Mouse (Mus musculus) thymus, adult 2 months (tissue): ENCODE measurements around the gene Ppp1r10. TPM values are rescaled to one million over a fixed set of nuclear protein-coding genes. Genes with fewer than 3 reads are reported as not detected.

ENCODE experiments used
- DNase-seq: peaks from one replicate; pipeline ENCODE4 v3.0.0; 2021
- H3K27ac ChIP-seq: fragments of 200-500 bp; 2 replicates; pipeline ENCODE4 v1.5.1; 2012; ENCODE audit warnings: low read length, control low read depth; ENCODE audit not compliant: control insufficient read depth, insufficient read depth
- H3K27me3 ChIP-seq: fragments of 200-500 bp; 2 replicates; pipeline ENCODE4 v1.6.1; 2012; ENCODE audit warnings: mild to moderate bottlenecking, low read length, moderate library complexity, mixed read lengths; ENCODE audit not compliant: control insufficient read depth, insufficient read depth
- H3K36me3 ChIP-seq: fragments of 200-500 bp; 2 replicates; pipeline ENCODE4 v1.6.1; 2012; ENCODE audit warnings: mild to moderate bottlenecking, low read length, moderate library complexity; ENCODE audit not compliant: control insufficient read depth, insufficient read depth
- H3K4me1 ChIP-seq: fragments of 200-500 bp; replicated peaks from 2 replicates; pipeline ENCODE4 v1.6.1; 2012; ENCODE audit warnings: low read length; ENCODE audit not compliant: control insufficient read depth, insufficient read depth
- H3K4me3 ChIP-seq: fragments of 200-500 bp; 2 replicates; pipeline ENCODE4 v1.5.1; 2012; ENCODE audit warnings: mild to moderate bottlenecking, low read length, control low read depth, moderate library complexity; ENCODE audit not compliant: control insufficient read depth, insufficient read depth
- CTCF ChIP-seq: fragments of 200-500 bp; IDR thresholded peaks from 2 replicates; pipeline ENCODE4 v1.5.1; 2012; ENCODE audit warnings: mild to moderate bottlenecking, control low read depth, low read length, moderate library complexity, borderline replicate concordance; ENCODE audit not compliant: control insufficient read depth, poor library complexity, insufficient read depth; ENCODE audit errors: extremely low read depth
- POLR2A ChIP-seq: fragments of 200-500 bp; IDR thresholded peaks from 2 replicates; pipeline ENCODE4 v1.6.1; 2012; ENCODE audit warnings: mild to moderate bottlenecking, low read length, control low read depth, moderate library complexity; ENCODE audit not compliant: control insufficient read depth, poor library complexity, insufficient read depth; ENCODE audit errors: extremely low read depth
- WGBS: fragments of 180-500 bp; shearing (Covaris S2); methylation state at CpG from one replicate; pipeline ENCODE4 v1.1.7; 2018; 5-methylcytosine and 5-hydroxymethylcytosine counted together
- polyA plus RNA-seq: library from polyadenylated mRNA; depleted of rRNA; stranded (reverse); fragments of >200 nt; gene quantifications from 2 replicates; pipeline ENCODE4 v1.2.3, GENCODE M21; 2012

Ppp1r10 gene
- polyA plus RNA-seq, 1 experiment: 63.0 TPM

DNA sequence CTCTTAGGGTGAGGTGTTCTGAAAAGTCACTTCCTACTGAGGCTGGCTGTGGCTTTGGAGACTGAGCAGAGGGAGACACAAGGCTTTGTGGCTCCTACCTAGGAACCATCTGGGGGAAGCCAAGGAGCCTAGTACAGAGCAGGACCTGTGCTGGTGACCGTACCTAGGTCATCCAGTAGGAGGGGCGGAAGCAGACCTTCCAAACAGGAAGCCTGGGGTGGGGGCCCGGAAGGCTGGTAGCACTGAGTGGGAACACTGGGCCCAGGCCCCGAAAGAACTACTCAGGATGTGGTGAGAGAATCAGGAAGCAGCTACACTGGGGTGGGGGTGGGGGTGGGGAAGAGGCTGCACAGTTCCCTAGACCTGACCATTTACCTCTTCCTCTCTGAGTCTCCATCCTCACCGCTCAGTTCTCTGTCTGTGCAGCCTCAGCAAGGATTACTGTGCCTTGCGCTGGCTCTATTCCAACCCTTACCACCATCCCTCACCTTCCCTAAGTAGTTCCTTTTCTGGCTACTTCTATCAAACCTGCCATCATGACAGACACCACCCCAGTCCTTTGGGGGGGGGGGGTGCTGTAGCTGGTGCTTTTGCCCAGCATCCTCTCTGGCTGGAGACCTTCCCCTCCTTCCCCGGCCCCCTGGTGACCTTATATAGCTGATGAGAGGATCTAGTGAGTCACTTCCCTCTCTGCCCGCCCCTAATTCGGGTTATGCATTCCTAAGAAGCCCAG is 45.9 kb upstream of the Ppp1r10 start:
- Histone ChIP-seq H3K27ac (peak overlapping the region; percentile 88), H3K4me3 (peak overlapping the region; percentile 96), H3K36me3 (peaks cover 14% of the 10 kb centered on the region), H3K27me3 (no peaks in the 10 kb centered on the region), H3K4me1 (peaks cover 39% of the 10 kb centered on the region)
- no peak for TF ChIP-seq POLR2A
- no peak; the same call in 1 of the 2 replicates for TF ChIP-seq CTCF
- WGBS: 3% methylated on average over 9 of the region's 9 CpGs
- DNase-seq: peak; percentile 85

DNA sequence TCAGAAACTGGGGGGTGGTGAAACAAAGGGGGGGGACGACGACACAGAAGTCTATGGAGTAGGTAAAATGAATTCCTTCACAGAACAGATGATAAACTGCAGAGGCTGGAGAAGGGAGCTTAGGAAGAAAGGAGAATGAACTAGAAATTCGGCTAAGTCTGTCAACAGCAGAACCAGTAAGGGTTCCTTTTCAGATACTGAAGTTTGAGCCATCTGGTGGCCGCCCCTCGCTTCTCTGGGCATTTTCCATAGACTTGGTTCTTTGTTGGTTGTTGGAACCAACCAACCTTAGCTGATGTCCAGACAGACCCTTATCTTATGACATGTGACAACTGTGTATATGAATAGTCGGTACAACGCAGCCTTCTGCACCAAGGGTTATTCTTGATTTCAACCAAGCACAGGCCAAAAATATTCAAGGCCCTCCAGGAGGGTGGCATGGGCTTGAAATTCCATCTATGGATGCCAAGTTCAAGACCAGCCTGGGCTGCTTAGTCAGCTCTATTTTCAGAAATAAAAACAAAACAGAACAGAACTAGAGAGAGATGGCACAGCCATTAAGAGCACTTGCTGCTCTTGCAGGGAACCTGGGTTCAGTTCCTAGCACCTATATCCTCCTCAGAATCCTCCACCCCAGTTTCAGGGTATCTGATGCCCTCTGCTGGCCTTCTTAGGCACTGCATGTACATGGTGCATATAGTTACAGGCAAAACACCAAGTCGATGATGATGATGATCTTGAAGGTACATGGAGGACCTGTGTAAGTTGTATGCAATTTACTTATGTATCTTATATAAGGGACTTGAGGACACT is 45.1 kb upstream of the Ppp1r10 start:
- no peaks in the 10 kb centered on the region for H3K27me3 ChIP-seq
- DNase-seq: peak; percentile 49
- H3K4me1 ChIP-seq: peaks cover 34% of the 10 kb centered on the region
- no peak for TF ChIP-seq POLR2A
- TF ChIP-seq CTCF: no peak
- 38% methylated on average over 8 of the region's 8 CpGs for WGBS
- H3K4me3 ChIP-seq: peak overlapping the region; percentile 96
- H3K36me3 ChIP-seq: peaks cover 18% of the 10 kb centered on the region
- peak overlapping the region; percentile 88 for H3K27ac ChIP-seq

- H3K4me1 ChIP-seq: peaks cover 17% of the 10 kb centered on the region
- H3K27ac ChIP-seq: peak overlapping the region; percentile 14; the same call in 1 of the 2 replicates
Observed at GRCm38 (mm10) chr17:35873774-35874519, 42.3 kb upstream of the Ppp1r10 start.

DNA sequence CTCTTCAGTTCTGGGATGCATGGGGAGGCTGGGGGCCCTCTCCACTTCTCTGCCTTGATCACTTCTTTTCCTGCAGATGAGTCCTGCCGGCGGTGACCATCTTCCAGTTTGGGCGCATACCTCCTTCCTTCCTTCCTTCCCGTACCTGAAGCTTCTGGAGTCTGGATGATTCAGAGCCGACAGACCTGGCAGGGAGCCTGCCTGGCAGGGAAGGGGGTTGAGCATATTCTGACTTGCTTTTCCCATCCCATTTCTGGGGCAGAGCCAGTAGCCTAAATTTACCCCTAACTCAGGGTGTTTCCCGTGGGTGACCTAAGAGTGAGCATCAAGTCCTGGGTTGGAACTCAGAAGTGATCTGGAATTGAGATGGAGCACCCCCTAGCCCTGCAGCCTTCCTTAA is 41.5 kb upstream of the Ppp1r10 start:
- Histone ChIP-seq H3K27ac (no peak overlapping the region), H3K4me3 (no peak overlapping the region), H3K36me3 (peaks cover 21% of the 10 kb centered on the region), H3K4me1 (peaks cover 19% of the 10 kb centered on the region), H3K27me3 (no peaks in the 10 kb centered on the region)
- TF ChIP-seq POLR2A (no peak), CTCF (no peak)
- no peak for DNase-seq
- 93% methylated on average over 6 of the region's 6 CpGs for WGBS

More at GRCm38 (mm10) chr17:35873774-35874519, 42.3 kb upstream of the Ppp1r10 start:
- H3K36me3 ChIP-seq: peaks cover 21% of the 10 kb centered on the region
- H3K4me3 ChIP-seq: no peak overlapping the region
- TF ChIP-seq CTCF: peak; percentile 90
- TF ChIP-seq POLR2A: 0 out of 2 replicates have a peak, but pooled peaks have one; percentile 22
- WGBS: 40% methylated on average over 21 of the region's 21 CpGs
- DNase-seq: peak; percentile 89
- no peaks in the 10 kb centered on the region for H3K27me3 ChIP-seq

DNA sequence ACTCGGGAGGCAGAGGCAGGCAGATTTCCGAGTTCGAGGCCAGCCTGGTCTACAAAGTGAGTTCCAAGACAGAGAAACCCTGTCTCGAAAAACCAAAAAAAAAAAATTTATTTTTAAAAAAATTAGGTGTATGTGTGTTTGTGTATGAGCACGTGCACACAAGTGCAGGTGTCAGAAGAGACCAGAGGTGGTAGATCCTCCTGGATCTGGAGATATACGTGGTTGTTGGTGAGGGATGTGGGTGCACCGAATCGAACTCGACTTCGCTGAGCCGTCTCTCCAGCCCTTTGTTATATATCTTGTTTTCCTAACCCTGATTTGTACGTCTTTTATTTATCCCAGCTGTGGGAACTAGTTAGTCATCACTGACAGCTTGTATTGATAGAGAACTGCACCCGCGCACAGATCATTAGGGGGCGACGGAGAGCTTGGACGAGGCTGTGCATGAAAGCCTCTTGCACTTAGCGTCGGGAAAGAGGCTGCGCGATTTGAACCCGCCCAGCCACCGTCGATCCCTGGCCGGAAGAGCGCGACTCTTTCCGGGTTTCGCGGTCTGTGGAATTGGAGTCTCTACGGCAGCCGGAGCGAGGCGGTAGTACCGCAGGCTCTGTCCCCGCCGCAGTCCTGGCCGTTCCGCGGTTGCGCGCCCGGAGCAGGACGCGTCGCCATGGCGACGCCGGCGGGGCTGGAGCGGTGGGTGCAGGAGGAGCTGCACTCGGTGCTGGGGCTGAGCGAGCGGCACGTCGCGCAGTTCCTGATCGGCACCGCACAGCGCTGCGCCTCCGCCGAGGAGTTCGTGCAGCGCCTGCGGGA is 36.8 kb upstream of the Ppp1r10 start, which contains the start of gene Dhx16:
Gene Dhx16 (plus strand): TSS at position 575 of the 813 bp plus-strand sequence.
- Histone ChIP-seq H3K36me3 (peaks cover 34% of the 10 kb centered on the region), H3K27ac (no peak within 1 kb of the TSS), H3K4me1 (peaks cover 7% of the 10 kb centered on the region), H3K27me3 (no peaks in the 10 kb centered on the region), H3K4me3 (peak within 1 kb of the TSS; percentile 72)
- 0 out of 2 replicates have a peak, but pooled peaks have one; percentile 31 for TF ChIP-seq POLR2A
- TF ChIP-seq CTCF: peak; percentile 60; the same call in 1 of the 2 replicates
- peak; percentile 97 for DNase-seq
- 6% methylated on average over 66 of the region's 66 CpGs for WGBS
